Mouse (Mus musculus) forelimb bud, embryonic 11.5 days (tissue): Measurements from ENCODE around the gene Arntl.

Source experiments
- DNase-seq: peaks from one replicate; pipeline ENCODE4 v3.0.0-alpha.2; 2012; ENCODE audit warnings: low read depth, low spot score

Gene Arntl

DNA sequence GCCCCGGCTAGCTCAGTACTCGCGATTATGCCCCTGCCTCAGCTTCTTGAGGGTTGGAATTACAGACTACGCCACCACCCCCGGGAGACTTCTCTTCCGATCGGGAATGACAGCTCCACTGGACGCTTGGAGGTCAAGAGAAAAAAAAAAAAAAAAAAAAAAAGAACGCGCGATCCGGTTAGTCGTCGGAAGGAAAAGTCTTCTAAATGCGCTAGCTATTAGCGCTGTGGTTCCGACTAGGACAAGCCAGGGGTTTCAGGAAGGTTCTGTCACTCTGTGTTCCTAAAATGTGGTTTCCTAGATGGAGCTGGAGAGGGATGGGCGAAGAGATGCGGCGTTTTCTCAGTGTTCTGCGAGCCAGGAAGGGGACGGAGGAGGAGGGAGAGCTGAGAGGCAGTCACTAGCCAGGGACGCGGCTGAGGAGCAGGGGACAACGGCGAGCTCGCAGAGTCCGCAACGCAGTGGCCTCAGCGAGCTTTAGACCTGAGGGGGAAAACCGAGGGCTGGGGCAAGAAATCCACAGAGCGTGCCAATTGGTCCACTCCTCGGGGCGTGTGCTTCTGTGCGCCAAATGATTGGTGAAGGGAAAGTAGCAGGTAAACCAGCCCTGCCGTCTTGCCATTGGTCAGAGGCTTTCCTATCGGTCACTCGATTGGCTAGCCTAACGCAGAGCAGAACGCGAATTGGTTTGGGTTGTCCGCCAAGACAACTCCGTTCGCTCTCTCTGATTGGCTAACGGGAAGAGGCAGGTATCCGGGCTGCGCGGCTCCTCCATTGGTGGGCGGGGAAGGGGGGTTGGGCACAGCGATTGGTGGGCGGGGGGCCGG lies at the start of gene Arntl:
Gene Arntl (plus strand): TSS at position 822 of the 827 bp plus-strand sequence.
- DNase-seq, result peak; percentile 100

DNA sequence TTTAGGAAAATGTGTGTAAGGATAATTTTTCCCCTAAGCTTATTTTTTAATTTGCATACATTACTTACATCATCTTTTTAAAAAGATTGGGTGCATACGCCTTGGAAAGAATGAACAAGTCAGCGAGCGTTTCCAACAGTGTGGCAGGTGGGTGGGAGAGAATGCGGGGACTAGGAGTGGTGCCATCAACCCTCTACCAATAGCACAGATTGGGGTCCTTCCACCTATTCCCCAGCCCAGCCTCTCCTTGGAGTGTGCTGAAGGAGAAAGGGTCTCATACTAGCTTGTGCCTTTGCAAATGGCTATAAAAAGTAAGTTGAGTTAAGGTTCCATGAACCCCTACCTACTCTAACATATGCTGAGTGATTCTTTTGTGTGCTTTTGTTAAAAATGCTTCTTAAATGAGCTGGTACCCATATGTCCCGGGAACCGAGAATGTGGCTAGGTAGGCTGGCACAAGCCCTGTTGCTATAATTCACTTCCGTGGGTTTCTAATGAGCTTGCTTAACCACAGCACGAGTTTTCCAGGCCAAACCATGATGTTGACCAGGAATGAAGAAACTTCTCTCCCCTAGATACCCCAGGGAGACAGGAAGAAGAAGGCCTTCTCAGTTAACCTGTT lies 46.1 kb upstream of the Arntl start:
- DNase-seq, result no peak

DNA sequence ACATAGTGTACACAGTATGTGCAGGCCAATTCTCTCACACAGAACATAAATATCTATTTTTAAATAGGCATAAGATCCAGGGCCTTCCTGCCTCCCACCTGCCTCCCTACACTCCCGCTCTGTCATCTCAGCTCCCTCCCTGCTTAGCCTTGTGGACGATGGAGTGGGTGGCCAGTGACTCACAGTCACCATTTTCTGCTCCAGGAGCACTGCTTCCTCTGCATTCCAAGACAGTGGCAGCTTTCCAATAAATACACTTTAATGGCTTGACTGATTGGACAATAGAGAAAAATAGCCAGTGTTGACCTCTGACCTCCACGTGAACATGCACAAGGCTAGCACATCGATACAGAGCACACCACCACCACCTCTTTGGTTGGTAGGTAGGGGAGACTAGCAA lies 42.5 kb upstream of the Arntl start:
- no peak for DNase-seq

DNA sequence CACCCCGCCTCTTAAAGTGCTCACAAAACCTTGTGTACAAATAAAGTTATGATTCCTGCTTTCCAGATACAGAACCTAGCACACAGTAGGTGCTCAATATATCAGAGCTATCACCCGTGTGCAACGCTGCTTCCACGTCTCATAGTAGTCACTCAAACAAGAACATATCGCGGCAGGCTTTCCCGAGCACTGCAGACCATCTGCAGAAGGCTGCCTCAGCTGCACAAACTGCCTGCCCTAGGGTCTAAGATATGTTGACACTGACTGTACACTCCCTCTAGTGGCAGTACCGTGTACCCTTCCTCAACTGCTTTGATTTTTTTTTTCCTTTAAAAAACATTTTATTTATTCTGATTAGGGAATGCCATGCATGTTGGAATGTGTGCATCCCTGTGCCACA lies 40.2 kb upstream of the Arntl start:
- peak; percentile 59 for DNase-seq

DNA sequence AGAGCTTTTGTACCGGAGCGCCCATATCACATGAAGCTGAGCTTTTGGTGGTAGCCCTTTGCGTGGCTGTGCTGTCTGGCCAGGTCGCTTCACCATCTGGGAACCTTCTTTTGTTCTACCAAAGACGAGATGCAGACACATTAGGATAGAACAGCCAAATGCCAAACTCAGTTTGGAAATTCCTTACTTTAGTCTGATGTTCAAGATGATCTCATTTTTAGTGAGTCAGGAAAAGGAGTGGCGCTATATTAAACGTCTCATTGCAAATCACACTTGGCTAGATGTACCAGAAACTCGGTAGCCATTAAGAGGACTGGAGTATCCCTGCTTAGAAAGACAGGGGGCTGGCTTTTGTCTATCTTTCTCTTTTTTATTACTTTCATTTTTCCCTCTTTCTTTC lies 38.7 kb upstream of the Arntl start:
- no peak for DNase-seq

DNA sequence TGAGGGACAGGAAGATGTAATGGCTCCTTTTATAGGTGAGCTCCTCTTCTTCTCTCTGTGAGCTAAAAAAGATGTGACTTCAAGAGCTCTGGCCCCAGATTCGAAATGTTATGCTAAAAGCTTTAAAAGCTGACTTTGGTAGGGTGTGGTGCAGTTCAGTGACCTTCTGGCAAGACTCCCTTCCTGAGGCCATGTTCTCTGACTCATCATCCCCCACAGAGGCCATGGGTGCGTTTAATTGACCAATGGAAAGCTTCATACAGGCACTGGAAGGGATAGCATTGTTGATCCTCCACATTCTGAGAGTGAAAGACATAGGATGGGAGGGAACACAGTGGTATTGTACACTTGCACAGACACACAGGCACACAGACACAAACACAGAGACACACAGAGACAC lies 34.8 kb upstream of the Arntl start:
- DNase-seq, result no peak

DNA sequence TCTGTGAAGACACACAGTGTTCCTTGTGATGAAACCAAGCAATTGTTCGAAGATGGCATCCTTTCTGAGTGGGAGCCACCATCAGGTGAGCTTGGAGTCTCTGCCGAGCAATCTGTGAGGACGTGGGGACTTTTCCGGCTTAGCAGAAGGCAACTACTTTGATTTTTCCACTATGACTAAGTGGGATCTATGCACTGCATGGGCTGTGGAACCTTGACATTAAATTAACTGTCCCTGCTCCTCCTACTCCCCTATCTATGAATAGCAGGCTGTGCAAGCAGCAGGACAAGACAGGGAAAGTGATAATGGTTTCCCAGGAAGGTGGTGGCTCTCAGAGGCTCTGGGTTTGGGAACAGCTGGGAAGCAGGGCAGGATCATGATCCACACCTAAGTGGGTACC lies 31.8 kb upstream of the Arntl start:
- DNase-seq, result no peak

DNA sequence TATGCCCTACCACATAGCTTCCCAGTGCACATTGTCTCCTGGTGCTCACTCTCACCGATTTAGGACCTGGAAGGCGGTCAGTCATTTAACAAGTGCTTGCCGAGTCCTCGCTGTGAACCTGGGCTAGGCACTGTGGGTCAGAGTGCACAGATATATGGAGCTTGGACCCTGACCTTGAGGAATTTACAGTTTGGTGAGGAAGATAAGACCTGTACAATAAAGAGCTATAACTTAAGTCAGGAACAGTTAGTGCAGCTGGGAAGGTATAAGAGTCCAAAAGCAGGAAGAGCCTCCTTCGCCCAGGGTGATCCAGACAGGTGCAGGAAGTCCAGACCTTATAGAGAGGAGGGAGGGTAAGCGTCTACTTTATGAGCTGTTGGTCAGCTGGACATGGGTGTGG lies 29.2 kb upstream of the Arntl start:
- DNase-seq, result no peak

DNA sequence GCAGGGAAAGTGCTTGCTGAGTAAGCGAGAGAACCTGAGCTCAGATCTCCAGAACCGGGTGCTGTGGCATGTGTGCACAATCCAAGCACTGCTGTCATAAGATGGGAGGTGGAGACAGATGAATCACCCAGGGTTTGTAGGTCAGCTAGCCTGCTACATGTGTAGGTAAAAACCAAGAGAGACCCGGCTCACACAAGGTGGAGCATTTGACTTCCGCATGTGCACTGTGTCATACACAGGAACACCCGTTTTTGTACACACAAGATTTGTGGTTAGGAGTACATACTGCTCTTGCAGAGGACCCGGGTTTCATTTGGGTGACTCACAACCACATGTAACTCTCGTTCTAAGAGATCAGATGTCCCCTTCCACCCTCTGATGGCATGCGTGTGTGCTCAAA lies 23.5 kb upstream of the Arntl start:
- DNase-seq, result no peak

DNA sequence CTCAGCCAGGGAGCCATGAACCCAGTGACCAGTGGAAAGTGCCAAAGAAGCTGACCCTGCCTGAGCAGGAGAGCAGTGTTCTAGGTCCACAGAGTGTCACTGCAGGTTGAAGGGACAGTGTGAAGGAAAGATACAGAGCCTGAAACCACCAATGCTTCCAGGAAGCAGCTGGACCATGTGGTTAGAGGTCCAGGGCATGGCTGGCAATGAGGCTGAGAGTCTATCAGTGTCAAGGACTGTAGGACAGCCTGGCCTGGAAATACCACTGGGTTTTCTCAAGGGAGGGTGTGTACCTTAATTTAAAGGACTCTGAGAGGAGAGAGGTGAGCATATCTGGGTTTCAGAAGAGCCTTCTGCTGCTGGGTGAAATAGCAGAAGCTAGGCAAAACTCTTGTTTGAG lies 22.2 kb upstream of the Arntl start:
- no peak for DNase-seq

DNA sequence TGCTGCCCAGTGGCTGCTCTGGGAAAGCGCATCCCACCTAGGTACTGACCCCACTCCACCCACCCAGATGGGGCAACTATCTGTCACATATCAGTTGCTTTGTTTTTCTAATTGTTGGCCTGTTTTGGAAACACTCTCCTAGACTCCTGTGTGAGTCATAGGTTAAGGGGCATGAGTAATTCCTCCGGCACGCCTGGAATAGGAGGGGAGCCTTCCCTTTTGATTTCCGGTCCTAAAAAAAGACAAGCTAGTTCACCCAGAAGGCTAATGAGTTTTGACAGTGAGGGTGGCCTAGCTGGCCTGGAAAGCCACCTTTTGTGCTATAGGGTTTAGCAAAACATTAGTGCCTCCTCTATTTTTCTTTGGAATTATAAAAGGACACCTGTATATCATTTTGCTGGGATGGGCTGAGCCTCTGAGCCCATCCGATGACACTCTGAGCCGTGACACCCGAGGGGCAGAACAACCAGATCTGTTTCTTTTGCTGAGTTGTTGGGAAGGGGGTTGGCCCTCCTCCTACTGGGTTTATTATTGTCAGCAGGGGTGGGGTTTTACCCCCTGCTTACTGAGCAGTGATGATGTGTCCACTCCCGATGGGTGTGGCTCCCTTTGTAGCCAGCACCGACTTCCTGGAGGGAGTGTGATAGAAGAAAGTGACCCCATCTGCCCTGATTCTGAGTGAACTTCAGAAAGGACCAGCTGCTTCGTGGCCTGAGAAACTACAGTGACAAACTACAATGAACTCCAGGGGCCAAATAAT lies 21.0 kb upstream of the Arntl start:
- DNase-seq, result no peak

DNA sequence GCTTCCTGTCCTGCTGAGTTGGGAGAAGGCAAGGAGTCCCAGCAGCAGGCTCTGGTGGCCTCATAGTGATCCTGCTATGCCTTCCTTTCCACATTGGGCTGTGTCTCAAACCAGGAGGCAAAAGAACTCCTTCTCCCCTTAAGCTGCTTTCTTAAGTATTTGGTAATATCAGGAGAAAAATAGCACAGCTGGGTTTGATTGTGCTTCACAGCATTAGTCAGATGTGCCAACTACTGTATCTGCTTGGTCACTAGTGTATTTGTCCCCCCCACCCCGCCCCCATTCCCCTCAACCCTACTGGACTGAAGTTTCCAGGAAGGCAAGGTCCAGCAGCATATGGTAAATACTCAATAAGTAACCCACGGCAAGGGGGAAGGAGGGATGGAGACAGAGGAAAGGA lies 19.2 kb upstream of the Arntl start:
- no peak for DNase-seq

DNA sequence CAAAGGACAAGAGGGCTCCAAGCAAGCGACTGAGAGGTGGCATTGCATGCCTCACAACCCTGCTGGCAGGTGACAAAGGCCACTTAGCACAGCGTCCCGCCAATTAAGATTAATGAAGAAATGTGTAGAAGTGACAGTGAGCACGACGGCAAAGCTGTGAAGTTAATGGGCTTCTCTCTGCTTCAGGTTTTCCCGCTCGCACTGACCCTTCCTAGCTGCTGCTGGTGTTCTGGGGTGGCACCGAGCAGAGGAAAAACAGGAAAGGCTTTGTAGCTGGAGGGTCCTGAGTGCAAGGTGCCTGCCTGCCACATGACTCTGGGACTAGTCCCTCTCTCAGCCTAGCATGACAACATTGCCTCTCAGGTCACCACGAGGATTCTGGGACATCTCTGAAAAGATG lies 18.7 kb upstream of the Arntl start:
- DNase-seq, result no peak

DNA sequence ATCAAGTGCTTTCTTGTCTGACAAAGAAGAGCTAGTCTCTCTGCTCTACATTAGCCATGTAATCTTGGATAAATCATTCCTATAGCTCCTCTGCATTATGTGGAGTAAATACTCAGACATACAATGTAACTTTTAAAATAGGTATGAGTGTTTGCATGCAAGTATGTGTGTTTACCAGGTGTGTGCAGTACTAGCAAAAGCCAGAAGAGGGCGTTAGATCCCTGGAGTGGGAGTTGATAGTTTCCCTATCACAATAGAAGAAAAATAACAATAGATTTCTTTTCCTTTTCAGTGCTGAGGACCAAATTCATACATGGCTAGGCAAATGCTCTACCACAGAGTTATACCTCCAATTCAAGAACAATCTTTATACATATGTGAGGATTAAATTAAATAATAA lies 15.5 kb upstream of the Arntl start:
- no peak for DNase-seq

DNA sequence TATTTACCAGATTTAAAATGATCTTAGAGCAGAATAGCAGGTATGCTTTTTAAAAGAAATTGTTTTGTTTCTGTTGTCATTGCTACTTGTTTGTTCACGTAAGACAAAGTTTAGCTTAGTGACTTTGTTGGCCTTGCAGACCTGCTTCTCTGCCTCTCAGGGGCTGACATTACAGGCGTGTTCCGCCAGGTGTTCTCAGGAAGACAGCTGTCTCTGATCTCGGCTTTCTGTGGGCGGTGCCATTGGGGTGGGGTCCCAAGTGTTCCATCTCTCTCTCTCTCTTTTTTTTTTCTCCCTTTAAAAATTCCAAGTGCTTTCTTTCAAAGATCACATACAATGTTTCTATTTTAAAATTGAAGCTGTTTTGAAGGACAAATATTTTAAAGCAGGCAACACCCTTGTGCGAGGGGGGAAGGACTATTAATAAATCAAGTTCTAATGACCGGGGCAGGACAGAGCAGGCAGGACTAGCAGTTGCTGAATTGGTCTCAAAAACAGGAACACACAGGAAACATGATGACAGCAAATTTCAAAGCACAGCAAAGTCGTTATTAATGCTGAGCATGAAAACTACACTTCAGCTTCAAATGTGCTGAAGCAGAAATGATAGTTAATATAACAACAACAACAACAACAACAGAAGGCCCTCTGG lies 14.4 kb upstream of the Arntl start:
- DNase-seq, result no peak

DNA sequence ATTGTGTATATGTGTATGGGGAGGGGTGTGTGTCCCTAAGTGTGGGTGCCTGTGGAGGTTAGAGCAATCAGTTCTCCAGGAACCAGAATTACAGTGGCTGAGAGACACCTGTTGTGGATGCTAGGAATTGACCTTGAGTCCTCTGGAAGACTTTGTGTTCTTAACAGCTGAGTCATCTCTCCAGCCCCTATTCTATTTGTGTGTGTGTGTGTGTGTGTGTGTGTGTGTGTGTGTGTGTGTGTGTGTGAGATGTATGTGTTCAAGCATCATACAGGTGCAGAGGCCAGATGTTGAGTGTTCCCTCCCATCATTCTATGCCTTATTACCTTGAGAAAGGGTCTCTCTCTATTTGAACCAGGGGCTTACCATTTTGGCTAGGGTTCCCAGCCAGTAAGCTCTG lies 13.4 kb upstream of the Arntl start:
- DNase-seq, result no peak

DNA sequence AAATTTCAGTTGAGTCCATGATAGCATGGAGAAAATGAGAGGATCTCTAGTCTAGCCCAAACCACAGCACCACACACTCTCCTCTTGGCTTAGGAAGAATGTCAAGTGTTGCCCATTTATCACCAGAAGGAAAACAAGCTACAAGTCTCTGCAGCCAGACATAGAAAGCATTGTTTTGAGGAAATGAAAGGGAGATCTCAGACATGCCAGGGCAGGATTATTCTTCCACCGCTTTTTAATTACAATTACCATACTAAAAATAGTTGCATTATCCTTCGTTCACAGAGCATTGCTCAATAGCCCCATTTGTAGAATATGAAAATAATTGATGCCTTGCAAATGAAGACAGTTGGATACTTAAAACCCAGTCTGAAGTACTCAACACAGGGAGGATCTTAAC lies 12.0 kb upstream of the Arntl start:
- no peak for DNase-seq

DNA sequence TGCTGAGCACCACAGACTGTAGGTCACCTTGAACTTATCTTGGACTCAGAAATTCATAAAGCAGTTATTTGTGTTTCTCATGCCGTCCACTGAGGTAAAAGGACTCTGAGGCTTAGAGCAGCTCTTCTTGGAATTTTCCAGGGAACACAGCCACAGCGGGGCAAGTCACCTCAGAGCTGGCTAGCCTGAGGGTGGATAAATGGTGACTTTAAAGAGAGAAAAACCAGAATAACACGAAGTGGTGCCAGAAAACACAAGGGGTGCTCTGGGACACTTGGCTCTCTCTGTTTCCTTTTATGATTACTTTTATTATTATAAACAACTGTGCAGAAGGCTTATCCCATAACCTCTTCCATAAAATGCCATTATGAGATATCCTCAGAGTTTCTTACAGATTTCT lies 11.1 kb upstream of the Arntl start:
- no peak for DNase-seq

DNA sequence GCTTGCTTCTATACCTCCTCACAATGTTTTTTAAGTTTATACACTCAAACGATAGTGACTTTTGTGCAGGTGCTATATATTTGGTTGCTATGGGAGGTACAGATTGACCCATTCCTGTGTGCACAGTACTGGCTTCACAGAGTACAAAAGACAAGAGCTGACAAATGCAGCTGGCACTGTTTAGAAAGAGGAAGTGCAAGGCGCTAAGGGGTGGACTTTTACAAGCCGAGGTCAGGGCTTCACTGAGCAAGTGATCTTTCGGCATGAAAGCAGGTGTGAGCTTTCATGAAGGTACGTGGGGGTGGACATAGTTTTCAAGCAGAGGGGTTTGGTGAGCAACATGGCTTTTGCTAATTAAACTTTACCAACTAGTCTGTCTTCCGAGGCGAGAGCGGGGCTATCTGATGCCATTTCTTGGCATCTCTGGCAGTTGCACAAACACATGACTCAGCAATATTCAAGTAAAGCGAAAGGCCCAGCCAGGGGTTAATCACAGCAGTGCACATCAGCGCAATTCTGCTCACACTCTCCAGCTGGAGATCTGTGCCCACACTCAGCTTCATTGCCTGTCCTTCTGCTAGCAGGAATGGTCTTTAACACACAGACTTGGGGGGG lies 10.0 kb upstream of the Arntl start:
- DNase-seq, result peak; percentile 55

DNA sequence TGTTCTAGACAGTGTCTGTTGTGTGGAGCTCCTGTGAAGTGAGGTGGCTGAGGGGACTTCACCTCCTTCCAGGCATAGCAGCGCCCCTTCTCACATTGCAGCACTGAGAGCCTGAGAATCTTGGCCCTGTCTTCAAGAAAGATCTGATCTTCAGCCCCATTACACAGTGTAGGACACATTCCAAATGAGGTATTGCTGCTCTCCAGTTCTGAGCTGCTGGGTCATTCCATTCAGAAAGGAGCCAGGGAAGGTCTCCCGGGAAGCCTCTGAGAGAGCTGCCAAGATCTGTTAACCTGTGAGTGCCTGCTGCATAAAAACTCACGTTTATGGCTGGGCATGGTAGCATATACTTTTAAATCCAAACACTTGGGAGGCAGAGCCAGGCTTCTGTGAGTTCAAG lies 5.7 kb upstream of the Arntl start:
- DNase-seq, result no peak

DNA sequence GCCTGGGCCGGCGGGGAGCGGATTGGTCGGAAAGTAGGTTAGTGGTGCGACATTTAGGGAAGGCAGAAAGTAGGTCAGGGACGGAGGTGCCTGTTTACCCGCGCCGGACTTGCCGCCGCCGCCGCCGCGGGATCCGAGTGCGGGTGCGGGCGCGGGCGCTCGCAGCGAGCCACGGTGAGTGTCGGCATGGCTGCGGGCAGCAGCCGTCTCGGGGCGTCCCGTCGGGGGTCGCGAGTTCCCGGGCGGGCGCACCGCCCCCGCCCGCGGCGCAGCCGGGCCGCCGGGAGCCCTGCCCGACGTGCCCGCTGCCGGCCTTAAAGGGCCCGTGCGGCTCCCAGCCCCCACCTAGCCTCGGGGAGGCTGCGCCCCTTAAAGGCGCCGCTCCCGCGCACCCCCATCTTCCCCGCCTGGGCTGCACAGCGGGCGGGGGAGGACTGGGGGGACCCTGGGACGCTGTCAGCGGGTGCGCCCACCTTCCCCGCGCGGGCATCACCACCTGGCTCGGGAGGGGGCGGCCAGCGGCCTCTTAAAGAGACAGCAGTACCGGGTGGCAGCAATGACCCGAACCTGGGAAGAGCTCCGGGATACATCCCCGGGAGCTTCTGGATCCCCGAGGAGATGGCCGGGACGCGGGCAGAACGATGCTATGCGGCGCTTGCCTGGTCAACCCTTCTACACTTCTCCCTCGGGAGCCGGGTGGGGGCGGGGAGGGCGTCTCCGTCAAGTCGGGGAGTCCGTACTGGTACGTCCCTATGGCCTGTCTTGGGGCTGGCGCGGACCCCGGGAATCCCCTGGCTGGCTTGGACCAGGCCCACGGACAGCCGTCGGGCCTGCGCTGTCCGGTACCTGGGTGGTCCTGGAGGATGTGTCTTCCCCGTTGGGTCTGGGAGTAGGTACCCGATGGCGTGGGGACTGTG lies 464 bp downstream of the Arntl start:
- DNase-seq, result no peak
